Mouse (Mus musculus) layer of hippocampus, adult 18-20 months (tissue): Measurements from ENCODE around the gene RPS10-NUDT3. TPM values are rescaled to one million over a fixed set of nuclear protein-coding genes. Genes with fewer than 3 reads are reported as not detected.

Experiments used
- DNase-seq, 2 experiments: peaks; one replicate each; pipeline ENCODE4 v3.0.0; 2022; ENCODE audit warnings: low spot score in 2 of 2
- total RNA-seq, 2 experiments: library from RNA; stranded (reverse); gene quantifications; 2 replicates each; pipeline ENCODE4 v1.2.3; 2021

The RPS10-NUDT3 gene
- total RNA-seq, 2 experiments from 2014 or later = 1.9 TPM; not detected in 1

DNA sequence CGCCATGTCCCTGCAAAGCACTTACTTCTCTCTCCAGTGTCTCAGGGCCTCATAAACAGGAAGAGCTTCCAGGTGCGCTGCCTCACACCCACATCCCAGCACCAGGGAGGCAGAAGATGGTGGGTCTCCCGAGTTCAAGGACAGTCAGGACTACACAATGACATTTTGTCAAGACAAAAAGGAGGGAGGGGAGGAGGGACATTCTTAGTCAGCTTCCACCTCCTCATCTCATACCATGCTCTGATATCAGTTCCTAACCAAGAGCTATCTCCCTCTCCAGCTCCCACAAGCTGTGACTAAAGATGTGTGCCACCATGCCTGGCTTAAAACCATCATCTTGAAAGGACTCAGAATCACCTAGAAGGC, 23.5 kb downstream of the RPS10-NUDT3 start:
- no peak for DNase-seq

- DNase-seq = peak; percentile 70 to 83
Measured at GRCm38 (mm10) chr17:27610679-27611518, 24.1 kb downstream of the RPS10-NUDT3 start.

DNA sequence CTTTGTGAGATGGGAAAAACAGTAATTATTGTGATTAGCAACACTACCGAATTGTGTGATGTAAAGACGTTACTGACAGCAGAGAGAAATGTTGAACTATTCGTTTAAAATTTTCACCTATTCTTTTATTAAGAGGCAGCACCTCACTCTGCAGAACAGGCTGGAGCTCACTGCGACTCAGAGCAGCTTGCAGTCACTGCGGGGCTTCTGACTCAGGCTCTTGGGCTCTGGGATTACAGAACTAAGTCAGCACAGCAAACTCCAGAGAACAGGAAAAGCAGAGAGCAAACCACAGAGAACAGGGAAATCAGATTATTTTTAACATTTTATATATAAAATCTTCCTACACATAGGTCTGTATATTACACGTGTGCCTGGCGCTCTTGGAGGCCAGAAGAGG, 25.4 kb downstream of the RPS10-NUDT3 start:
- no peak for DNase-seq

- DNase-seq = no peak
Measured at GRCm38 (mm10) chr17:27603522-27604234, 31.3 kb downstream of the RPS10-NUDT3 start.

- no peak for DNase-seq
Measured at GRCm38 (mm10) chr17:27603036-27603435, 32.0 kb downstream of the RPS10-NUDT3 start.

DNA sequence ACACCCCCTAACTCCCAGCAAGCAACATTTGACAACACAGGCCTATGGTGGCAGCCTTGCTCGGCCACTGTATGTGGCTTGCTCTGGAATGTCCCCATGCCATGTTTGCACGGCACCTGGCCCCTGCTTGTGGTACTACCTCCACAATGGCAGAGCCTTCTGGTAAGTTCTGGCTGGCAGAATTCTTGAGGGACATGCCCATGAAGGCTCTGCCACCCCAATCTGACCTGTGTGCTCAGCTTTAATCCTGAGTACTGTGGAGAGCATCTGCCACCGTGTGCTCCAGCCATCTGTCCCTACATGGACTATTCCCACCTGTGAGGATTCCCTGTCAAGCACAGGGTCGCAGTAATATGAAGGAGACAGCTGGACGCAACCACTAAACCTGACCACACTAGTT, 34.2 kb downstream of the RPS10-NUDT3 start:
- DNase-seq = no peak

GRCm38 (mm10) chr17:27600286-27600685, 34.7 kb downstream of the RPS10-NUDT3 start:
- DNase-seq = no peak

DNA sequence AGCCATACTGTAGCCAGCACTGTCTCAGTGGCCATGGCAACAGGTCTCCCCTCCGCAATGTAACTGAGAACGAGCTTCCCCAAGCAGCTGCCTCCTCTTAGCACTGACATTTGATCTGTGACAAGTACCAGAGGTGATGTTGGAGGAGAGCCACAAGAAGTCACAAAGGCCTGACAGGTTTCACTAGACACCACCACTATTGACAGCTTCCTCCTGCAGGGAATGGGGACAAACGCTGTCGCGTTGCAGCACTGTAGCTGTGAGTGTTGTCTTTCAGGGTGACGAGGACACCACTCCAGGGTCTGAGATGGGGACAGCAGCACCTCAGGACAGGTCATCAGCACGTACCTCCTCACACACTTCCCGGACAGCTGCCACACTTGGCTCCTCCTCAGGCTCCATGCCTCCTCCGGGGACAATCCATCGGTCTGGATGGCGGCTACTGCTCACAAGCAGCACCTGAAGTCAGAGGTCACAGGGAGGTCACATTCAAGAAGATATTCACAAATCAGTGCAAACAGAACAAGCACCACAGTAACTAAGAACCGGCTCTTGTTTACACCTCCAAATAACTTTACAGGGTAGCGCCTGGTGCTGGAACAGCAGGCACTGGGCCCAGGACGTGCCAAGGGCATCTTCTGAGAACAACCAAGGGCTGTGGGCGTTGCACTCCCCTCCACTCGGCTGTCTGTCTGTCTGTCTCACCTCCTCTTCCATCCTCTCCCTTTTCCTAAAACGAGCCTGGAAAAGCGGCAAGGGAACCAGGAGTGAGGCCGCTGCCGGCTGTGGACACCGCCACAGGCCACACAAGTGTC, 38.4 kb downstream of the RPS10-NUDT3 start:
- DNase-seq = no peak

GRCm38 (mm10) chr17:27595659-27596375, 39.2 kb downstream of the RPS10-NUDT3 start:
- DNase-seq = no peak

DNA sequence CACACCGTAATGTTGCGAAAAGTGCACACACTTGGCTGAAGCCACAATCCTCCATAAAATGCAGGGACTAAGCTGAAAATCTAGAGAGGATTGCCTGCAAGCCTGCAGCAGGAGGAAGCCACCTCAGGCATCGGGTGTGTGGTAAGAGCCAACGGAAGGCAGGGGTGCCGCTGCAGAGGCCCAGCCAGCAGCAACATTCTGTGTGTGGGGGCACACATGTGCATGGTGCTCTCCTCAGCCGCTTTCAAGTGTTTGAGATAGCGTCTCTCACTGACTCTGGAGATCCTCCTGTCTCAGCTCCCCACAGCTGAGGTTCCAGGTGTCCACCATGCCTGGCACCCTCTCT, 42.5 kb downstream of the RPS10-NUDT3 start:
- no peak for DNase-seq

GRCm38 (mm10) chr17:27591826-27592564, 43.0 kb downstream of the RPS10-NUDT3 start:
- no peak for DNase-seq

- DNase-seq = no peak
Measured at GRCm38 (mm10) chr17:27588231-27588630, 46.8 kb downstream of the RPS10-NUDT3 start.

DNA sequence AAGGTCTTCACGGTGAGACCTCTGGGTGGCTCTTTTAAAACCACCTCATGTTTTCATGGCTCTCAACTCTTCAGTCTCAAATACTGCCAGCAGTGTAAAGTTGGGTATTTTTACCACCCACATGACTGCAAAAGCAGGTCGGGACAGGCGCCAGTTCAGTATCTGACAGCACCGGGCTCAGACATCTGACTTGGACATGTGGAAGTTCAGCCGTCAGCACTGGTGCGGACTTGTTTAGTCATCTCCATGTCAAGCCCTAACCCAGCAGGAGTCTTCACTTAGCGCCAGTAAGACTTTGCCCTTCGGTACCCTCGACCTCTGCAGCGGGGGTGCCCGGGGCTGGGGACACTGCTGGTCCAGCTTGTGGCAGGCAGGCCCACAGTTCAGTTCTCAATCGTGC, 47.8 kb downstream of the RPS10-NUDT3 start:
- DNase-seq = peak in 1 of 2 experiments; percentile 71

DNA sequence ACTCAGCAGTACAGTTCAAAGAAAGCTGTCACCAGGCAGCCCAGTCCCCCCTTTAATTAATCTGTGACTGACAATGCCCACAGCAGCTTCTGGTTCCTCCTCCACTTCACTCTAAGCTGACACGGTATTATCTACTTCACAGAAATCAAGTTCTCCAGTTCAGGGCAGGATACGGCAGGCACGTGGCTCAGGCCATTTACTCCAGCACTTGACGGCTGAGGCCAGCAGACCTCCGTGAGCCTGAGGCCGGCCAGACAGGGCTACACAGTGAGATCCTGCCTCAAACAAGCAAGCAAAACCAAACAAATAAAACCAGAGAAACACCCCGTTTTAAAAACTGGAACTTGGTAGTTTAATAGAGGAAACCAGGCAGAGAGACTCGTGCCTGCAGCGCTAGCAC, 48.4 kb downstream of the RPS10-NUDT3 start:
- no peak for DNase-seq

- no peak for DNase-seq
Measured at GRCm38 (mm10) chr17:27583185-27583894, 51.7 kb downstream of the RPS10-NUDT3 start.

DNA sequence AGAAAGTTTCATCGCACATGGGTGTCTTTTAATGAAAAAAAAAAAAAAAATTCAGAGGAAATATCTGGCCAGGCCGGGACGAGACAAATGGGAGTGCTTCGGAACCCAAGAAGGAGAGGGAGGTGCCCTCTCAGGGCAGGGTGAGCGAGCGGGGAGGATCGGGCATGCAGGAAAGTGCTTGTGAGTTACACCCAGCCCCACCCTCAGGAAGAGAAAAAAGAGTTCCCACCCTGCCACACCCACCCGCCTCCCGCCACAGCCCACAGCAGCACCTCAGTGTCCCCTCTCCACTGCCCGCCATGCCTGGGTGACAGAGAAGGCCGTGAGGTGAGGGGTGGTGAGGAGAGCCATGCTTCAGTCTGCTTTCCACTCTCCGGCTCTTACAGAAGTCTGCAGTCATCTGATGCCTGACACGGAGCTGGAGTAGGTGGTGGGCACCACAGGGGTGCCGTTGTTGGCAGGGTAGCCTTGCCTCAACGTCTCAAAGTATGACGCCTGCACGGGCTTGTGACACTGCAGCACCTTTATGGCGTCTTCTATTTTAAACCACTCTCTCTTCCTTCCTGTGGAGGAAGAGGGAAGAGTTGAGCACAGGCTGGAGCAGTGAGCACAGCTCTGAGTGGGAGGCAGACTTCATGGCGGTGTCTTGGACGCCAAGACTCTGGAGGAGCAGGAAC, 54.5 kb downstream of the RPS10-NUDT3 start:
- no peak for DNase-seq

GRCm38 (mm10) chr17:27579816-27580215, 55.2 kb downstream of the RPS10-NUDT3 start:
- DNase-seq = no peak

- peak in 1 of 2 experiments; percentile 52 for DNase-seq
Measured at GRCm38 (mm10) chr17:27578487-27578886, 56.5 kb downstream of the RPS10-NUDT3 start.

GRCm38 (mm10) chr17:27577468-27577867, 57.6 kb downstream of the RPS10-NUDT3 start:
- no peak for DNase-seq
